Mouse (Mus musculus) midbrain, embryonic 13.5 days (tissue): ENCODE data around the gene Hc. TPM values are rescaled to one million over a fixed set of nuclear protein-coding genes. Genes with fewer than 3 reads are reported as not detected.

Source experiments
- ATAC-seq: fragments of 200-750 bp; cut with Nextera tagmentation; 2 replicates; pipeline ENCODE4 v1.8.0; 2017; ENCODE audit warnings: mild to moderate bottlenecking, moderate TSS enrichment, moderate library complexity
- H3K27ac ChIP-seq: fragments of 300-500 bp; sonication (generic); 2 replicates; pipeline ENCODE4 v1.5.1; 2015; ENCODE audit warnings: inconsistent platforms, mild to moderate bottlenecking, moderate library complexity
- H3K27me3 ChIP-seq: fragments of 300-500 bp; sonication (generic); 2 replicates; pipeline ENCODE4 v1.6.1; 2015; ENCODE audit warnings: mild to moderate bottlenecking, inconsistent platforms
- H3K36me3 ChIP-seq: fragments of 300-500 bp; sonication (generic); 2 replicates; pipeline ENCODE4 v1.6.1; 2015; ENCODE audit warnings: mild to moderate bottlenecking, inconsistent platforms
- H3K4me1 ChIP-seq: fragments of 300-500 bp; sonication (generic); replicated peaks from 2 replicates; pipeline ENCODE4 v1.6.1; 2015; ENCODE audit warnings: inconsistent platforms
- H3K4me2 ChIP-seq: fragments of 300-500 bp; sonication (generic); replicated peaks from 2 replicates; pipeline ENCODE4 v1.6.1; 2015; ENCODE audit warnings: moderate library complexity, mild to moderate bottlenecking, inconsistent platforms
- H3K4me3 ChIP-seq: fragments of 300-500 bp; sonication (generic); replicated peaks from 2 replicates; pipeline ENCODE4 v1.5.1; 2015; ENCODE audit warnings: mild to moderate bottlenecking, inconsistent platforms
- H3K9ac ChIP-seq: fragments of 300-500 bp; sonication (generic); replicated peaks from 2 replicates; pipeline ENCODE4 v1.6.1; 2015; ENCODE audit warnings: mild to moderate bottlenecking, inconsistent platforms
- H3K9me3 ChIP-seq: fragments of 300-500 bp; sonication (generic); 2 replicates; pipeline ENCODE4 v1.6.1; 2016; ENCODE audit warnings: mild to moderate bottlenecking, inconsistent platforms
- WGBS: fragments of 180-500 bp; shearing (Covaris S2); methylation state at CpG from one replicate; pipeline ENCODE4 v1.1.7; 2015; 5-methylcytosine and 5-hydroxymethylcytosine counted together
- polyA plus RNA-seq: library from polyadenylated mRNA; unstranded; fragments of >200 nt; fragmentation: Nextera tagmentation; extraction: Ambion mirVana; gene quantifications from 2 replicates; pipeline ENCODE4 v1.2.1, GENCODE M21; 2015

The Hc gene
- polyA plus RNA-seq, 1 experiment from 2014 or later: 0.58 TPM

DNA sequence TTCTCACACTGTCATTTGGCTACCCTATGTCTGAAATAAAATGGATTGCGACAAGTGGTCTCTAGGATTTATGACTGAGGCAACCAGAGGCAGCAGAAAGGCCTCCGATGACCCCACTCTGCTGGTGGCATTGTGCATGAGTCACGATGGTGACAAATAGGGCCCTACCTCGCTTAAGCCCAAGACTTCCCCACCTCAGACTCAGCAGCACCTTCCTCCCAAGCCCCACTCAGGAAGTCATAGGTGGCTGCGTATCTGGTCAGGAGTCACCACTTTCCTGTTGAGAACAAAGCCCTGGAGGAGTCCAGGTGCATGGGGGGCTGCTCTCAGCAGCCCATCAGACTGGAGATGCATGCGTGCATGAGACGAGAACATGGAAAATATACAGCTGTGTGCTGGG lies 102.7 kb downstream of the Hc start:
- no peak overlapping the region for H3K9ac ChIP-seq
- H3K4me1 ChIP-seq: no peaks in the 10 kb centered on the region
- no peak overlapping the region for H3K4me3 ChIP-seq
- H3K27ac ChIP-seq: no peak overlapping the region
- H3K36me3 ChIP-seq: no peaks in the 10 kb centered on the region
- no peak for ATAC-seq
- H3K27me3 ChIP-seq: no peaks in the 10 kb centered on the region
- H3K4me2 ChIP-seq: no peak overlapping the region
- no peaks in the 10 kb centered on the region for H3K9me3 ChIP-seq
- WGBS: 96% methylated on average over 7 of the region's 7 CpGs

DNA sequence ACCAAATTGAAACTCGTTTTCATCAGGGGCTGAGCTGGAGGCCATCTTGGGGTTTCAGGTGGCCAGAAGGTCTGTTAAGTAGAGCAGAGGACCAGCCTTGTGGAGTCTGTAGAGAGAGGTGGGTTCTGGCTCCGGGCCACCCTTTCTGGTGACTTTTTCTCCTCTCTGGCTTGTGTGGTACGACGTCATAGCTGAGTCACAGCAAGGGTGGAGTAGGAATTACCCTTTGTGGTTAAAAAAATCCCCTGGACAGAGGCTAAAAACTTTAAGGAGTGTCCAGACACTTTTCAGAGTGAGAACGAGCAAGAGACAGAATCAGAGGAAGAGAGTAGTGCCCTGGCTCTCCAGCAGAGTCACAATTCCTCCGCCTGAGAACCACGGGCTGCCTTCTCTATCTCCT lies 103.2 kb downstream of the Hc start:
- H3K4me2 ChIP-seq: no peak overlapping the region
- no peaks in the 10 kb centered on the region for H3K27me3 ChIP-seq
- H3K9ac ChIP-seq: no peak overlapping the region
- no peaks in the 10 kb centered on the region for H3K9me3 ChIP-seq
- H3K4me3 ChIP-seq: no peak overlapping the region
- 78% methylated on average over 7 of the region's 7 CpGs for WGBS
- H3K4me1 ChIP-seq: no peaks in the 10 kb centered on the region
- no peak overlapping the region for H3K27ac ChIP-seq
- no peak for ATAC-seq
- no peaks in the 10 kb centered on the region for H3K36me3 ChIP-seq

DNA sequence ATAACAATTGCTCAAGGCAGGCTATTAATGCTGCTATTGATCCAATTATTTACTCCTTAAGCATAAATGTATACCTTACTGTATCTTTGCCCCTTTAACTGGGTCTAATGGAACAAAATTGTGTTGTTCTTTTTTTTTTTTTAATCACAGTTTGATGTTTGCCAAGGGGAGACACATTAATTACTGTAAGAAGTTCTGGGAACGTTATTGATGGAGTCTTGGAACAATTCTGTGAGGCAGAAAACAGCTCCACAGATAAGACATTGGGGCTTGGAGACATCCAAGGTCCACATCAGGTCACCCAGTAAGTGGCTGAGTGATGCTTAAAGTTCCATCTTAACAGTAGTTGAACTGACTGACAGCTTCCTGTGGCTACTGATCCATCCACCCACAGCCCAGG lies 103.8 kb downstream of the Hc start:
- Histone ChIP-seq H3K4me2 (no peak overlapping the region), H3K4me1 (no peaks in the 10 kb centered on the region), H3K36me3 (no peaks in the 10 kb centered on the region), H3K27ac (no peak overlapping the region), H3K9ac (no peak overlapping the region), H3K4me3 (no peak overlapping the region), H3K27me3 (no peaks in the 10 kb centered on the region), H3K9me3 (no peaks in the 10 kb centered on the region)
- ATAC-seq: no peak
- WGBS: 67% methylated on average over 1 of the region's 1 CpGs

DNA sequence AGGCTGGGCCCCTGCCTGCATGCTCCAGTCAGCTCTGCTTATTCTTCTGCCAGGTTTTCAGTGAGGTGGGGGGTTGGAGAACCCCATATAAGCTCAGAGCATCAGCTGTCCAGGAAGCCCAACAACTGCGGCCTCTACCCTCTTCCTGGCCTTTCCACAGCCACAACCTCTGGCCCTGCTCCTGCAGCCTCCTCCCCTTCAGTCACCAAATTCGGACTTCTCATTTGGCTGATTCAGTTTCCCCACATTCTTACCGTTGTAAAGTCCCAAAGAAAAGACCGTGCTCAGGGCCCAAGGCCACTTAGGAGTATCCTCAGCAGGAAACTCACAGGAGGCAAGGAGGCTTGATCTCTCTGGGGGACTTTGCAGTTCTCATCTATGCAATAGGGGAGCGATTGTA lies 104.3 kb downstream of the Hc start:
- no peak overlapping the region for H3K4me2 ChIP-seq
- no peak overlapping the region for H3K4me3 ChIP-seq
- H3K36me3 ChIP-seq: no peaks in the 10 kb centered on the region
- H3K4me1 ChIP-seq: no peaks in the 10 kb centered on the region
- 62% methylated on average over 5 of the region's 5 CpGs for WGBS
- H3K27me3 ChIP-seq: no peaks in the 10 kb centered on the region
- no peak overlapping the region for H3K27ac ChIP-seq
- ATAC-seq: no peak
- H3K9me3 ChIP-seq: no peaks in the 10 kb centered on the region
- no peak overlapping the region for H3K9ac ChIP-seq

DNA sequence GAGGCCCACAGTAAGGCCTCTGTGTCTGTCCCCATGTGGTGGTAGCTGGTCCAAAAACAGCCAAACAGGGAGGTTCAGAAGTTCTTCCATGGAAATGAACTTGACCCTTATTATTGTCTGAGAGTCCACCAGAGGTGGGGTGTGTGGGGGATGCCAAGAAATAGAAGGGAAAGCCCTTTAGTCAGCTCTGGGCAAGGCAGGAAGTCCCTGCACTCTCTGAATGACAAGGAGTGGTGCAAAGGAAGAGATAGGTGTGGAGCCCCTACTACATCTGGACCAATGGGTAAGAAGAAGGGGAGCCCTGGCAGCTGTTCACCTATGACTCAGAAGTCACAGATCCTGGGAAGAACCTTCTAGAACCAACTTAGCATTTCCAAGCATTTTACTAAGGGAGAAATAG lies 106.9 kb downstream of the Hc start:
- Histone ChIP-seq H3K9me3 (no peaks in the 10 kb centered on the region; the same call in 1 of the 2 replicates), H3K4me2 (no peak overlapping the region), H3K36me3 (no peaks in the 10 kb centered on the region), H3K27ac (no peak overlapping the region), H3K9ac (no peak overlapping the region), H3K4me3 (no peak overlapping the region), H3K27me3 (no peaks in the 10 kb centered on the region), H3K4me1 (no peaks in the 10 kb centered on the region)
- no peak for ATAC-seq

DNA sequence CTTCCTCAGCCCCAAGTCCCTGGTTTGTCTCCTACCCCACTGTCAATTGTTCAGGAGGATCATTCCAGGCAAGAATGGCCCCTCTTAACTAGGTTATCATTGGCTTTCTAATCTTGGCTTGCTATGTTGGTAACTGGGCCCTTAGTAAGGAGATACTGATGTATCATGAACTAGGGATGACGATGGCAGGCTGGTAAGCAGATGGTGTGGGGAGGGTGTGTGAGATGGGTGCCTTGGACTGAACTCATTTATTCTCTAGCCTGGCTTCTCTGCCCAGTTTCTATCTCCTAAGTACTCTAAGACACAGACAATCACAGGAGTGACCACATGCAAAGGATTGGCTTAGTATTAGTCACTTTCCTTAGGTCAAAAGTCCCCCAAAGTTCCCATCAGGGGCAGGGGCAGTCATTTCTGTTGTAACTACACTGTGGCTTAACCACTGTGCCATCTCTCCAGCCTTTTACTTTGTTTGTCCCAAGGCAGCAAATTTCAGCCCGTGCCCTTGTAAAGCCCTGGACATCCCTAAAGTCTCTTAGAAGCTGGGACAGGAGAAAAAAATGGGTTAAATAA lies 107.6 kb downstream of the Hc start:
- Histone ChIP-seq H3K4me2 (no peak overlapping the region), H3K9ac (no peak overlapping the region), H3K4me1 (no peaks in the 10 kb centered on the region), H3K4me3 (no peak overlapping the region), H3K27me3 (no peaks in the 10 kb centered on the region), H3K9me3 (no peaks in the 10 kb centered on the region; the same call in 1 of the 2 replicates), H3K36me3 (no peaks in the 10 kb centered on the region), H3K27ac (no peak overlapping the region)
- 81% methylated on average over 2 of the region's 2 CpGs for WGBS
- ATAC-seq: no peak

DNA sequence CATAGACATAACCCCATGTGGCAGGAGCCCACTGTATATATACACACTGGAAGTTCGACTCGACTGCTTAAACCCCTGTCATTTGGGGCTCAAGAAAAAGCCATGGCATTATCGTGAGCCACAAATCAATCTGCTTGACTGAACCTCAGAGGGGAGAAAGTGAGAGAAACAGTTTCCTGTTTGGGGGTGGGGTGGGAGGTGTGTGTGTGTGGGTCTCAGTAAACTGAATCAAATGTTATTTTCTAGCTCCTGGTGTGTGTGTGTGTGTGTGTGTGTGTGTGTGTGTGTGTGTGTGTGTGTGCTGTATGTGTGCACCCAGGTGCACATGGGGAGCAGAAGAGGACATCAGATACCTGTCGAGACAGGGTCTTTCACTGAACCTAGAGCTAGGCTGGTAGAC lies 108.2 kb downstream of the Hc start:
- H3K9ac ChIP-seq: no peak overlapping the region
- no peak for ATAC-seq
- 75% methylated on average over 4 of the region's 4 CpGs for WGBS

DNA sequence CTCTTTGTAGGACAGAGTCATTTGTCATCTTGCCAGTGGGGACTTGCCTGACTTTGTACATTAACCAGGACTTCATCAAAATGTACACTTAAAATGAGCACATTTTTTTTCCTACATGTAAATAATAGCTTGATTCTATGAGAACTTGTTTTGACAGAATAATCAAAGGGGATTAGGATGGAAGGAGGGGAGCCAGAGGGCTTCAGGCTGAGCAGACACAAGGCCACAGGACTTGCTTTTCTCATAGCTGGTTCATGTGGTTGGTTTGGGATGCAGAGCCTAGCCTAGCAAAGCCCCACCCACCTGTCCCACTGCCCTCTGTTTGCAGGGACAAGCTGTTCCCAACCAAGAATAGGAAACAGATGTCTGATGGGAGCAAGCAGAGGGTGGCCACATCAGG lies 109.8 kb downstream of the Hc start:
- H3K9me3 ChIP-seq: no peaks in the 10 kb centered on the region; the same call in 1 of the 2 replicates

More for the DNA sequence above, 108.2 kb downstream of the Hc start:
- H3K27ac ChIP-seq: no peak overlapping the region
- no peaks in the 10 kb centered on the region for H3K27me3 ChIP-seq
- H3K9me3 ChIP-seq: no peaks in the 10 kb centered on the region; the same call in 1 of the 2 replicates
- no peak overlapping the region for H3K4me2 ChIP-seq
- H3K36me3 ChIP-seq: no peaks in the 10 kb centered on the region
- H3K4me1 ChIP-seq: no peaks in the 10 kb centered on the region
- H3K4me3 ChIP-seq: no peak overlapping the region

DNA sequence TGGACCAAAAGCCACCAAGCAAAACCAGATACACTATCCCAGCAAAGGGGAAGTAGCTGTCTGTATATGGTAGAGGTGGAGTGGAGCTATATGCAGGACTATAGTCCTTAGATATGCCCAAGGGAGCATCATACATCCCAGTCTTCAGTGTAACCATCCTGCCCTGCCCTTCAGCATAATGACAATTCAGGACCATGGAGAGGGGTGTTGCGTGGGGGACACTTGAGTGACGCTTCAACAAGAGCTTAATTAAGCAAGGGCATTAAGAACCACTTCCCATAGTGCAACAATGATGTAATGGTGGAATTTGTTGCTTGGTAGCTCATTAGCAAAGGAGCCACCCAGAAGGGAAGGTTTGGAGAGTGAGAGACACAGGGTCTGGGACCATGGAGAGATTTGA lies 112.6 kb downstream of the Hc start:
- Histone ChIP-seq H3K4me1 (no peaks in the 10 kb centered on the region), H3K27ac (no peak overlapping the region), H3K36me3 (no peaks in the 10 kb centered on the region), H3K4me3 (no peak overlapping the region), H3K9ac (no peak overlapping the region), H3K27me3 (no peaks in the 10 kb centered on the region), H3K9me3 (no peaks in the 10 kb centered on the region; the same call in 1 of the 2 replicates), H3K4me2 (no peak overlapping the region)
- WGBS: 35% methylated on average over 2 of the region's 2 CpGs
- ATAC-seq: no peak

More for the DNA sequence above, 109.8 kb downstream of the Hc start:
- H3K27ac ChIP-seq: no peak overlapping the region
- no peak overlapping the region for H3K4me3 ChIP-seq
- no peaks in the 10 kb centered on the region for H3K4me1 ChIP-seq
- no peak overlapping the region for H3K9ac ChIP-seq
- no peak overlapping the region for H3K4me2 ChIP-seq
- H3K36me3 ChIP-seq: no peaks in the 10 kb centered on the region
- H3K27me3 ChIP-seq: no peaks in the 10 kb centered on the region
- ATAC-seq: no peak

DNA sequence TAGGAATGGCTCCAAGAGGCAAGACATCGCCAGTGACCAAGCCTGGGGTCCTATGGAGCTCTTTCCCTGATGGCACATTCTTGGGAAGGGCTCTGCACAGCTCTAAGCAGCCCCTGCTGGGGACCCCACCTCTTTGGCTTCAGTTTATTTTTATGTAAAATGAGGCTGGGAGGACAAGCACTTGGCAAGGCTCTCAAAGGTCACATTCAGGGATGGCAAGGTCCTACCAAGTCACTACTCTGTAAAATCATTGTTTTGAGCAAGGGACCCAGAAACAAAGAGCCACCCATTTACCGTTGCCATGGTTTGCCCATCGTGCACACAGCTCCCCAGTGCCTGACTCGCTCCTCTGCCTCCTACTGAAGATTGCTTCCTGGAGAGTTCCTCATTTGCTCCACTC lies 115.2 kb downstream of the Hc start:
- H3K27me3 ChIP-seq: peaks cover 2% of the 10 kb centered on the region; the same call in 1 of the 2 replicates
- 60% methylated on average over 4 of the region's 4 CpGs for WGBS
- H3K36me3 ChIP-seq: no peaks in the 10 kb centered on the region
- H3K27ac ChIP-seq: no peak overlapping the region
- H3K9ac ChIP-seq: no peak overlapping the region
- no peaks in the 10 kb centered on the region; the same call in 1 of the 2 replicates for H3K9me3 ChIP-seq
- no peak overlapping the region for H3K4me3 ChIP-seq
- ATAC-seq: no peak
- H3K4me1 ChIP-seq: no peaks in the 10 kb centered on the region
- H3K4me2 ChIP-seq: no peak overlapping the region

DNA sequence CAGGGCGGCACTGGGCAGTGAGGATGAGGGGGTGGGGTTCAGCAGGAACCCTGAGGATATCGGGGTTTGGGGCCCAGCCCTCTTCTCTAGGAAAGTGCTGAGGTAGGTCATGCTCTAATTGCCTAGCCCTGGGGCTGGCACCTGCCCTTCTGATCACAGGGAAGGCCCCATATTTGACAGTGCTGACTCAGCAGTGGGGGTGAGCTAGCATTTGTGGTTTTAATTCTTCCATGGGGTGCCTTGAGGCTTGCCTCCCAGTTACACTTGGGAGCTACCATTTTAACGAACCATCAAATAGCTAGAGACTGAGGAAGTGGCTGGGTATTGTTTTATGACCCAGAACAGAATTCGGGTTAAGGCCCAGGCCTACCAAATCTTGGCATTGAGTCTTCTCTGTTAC lies 115.7 kb downstream of the Hc start:
- Histone ChIP-seq H3K4me1 (no peaks in the 10 kb centered on the region), H3K4me3 (no peak overlapping the region), H3K27ac (no peak overlapping the region), H3K36me3 (no peaks in the 10 kb centered on the region), H3K4me2 (no peak overlapping the region), H3K9ac (no peak overlapping the region), H3K9me3 (no peaks in the 10 kb centered on the region; the same call in 1 of the 2 replicates), H3K27me3 (peaks cover 2% of the 10 kb centered on the region; the same call in 1 of the 2 replicates)
- ATAC-seq: no peak
- WGBS: 82% methylated on average over 4 of the region's 4 CpGs

DNA sequence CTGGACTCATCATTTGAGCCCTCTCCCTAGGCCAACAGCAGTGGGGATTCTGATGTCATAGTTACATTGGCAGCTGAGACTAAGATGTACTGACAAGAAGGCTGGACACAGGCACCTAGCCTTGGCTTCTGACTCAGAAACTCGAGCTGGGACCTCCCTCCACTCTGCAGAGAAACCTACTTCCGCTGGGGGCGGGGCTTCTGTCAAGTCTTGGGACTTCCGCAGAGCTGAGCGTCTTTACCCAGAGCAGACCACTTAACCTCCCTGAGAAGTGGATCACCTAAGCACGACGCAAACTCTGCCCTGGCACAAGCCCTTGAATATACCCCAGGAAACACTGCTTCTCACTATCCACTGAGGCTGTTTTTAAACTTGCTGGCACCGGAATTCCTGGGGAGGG lies 116.5 kb downstream of the Hc start:
- Histone ChIP-seq H3K27me3 (peaks cover 2% of the 10 kb centered on the region; the same call in 1 of the 2 replicates), H3K4me2 (no peak overlapping the region), H3K36me3 (no peaks in the 10 kb centered on the region), H3K4me3 (no peak overlapping the region), H3K9me3 (no peaks in the 10 kb centered on the region), H3K9ac (no peak overlapping the region), H3K4me1 (no peaks in the 10 kb centered on the region), H3K27ac (no peak overlapping the region)
- 28% methylated on average over 8 of the region's 8 CpGs for WGBS
- no peak for ATAC-seq

DNA sequence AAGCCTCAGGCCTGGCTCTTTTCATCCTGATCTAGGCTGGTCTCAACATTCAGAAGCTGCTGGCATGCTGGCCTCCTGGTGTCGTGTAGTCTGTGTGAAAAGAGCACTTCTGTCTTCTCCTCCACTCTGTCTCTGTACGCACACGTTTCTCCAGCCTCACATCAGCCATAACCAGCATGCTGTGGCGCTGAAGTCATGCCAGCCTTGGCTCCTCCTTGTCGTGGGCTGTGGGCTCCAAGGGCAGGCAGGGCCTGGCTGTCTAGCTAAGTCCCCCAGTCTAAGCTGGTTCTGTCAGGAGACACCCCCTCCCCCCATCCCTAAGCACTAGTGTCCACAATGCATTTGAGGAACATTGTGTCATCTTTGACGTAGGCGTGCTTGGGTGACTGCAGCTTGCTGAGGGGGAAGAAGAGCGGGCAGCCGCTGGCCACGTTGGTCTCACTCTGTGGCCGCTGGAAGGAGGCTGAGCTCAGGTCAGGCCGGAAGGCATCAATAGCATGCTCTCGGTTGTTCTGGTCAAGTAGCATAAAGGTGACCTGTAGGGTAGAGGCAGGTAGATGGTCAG lies 117.6 kb downstream of the Hc start:
- H3K4me3 ChIP-seq: no peak overlapping the region
- ATAC-seq: no peak
- no peaks in the 10 kb centered on the region for H3K9me3 ChIP-seq
- H3K4me1 ChIP-seq: no peaks in the 10 kb centered on the region
- H3K4me2 ChIP-seq: no peak overlapping the region
- peaks cover 2% of the 10 kb centered on the region; the same call in 1 of the 2 replicates for H3K27me3 ChIP-seq
- H3K27ac ChIP-seq: no peak overlapping the region
- 80% methylated on average over 13 of the region's 13 CpGs for WGBS
- no peak overlapping the region for H3K9ac ChIP-seq
- no peaks in the 10 kb centered on the region for H3K36me3 ChIP-seq
